Mouse (Mus musculus) E14TG2a.4 (cell line): ENCODE results near the gene Tfap4.
A peak's percentile ranks its signal among the peaks of the same experiment; 100 is the strongest.

Experiments used
- CTCF ChIP-seq: conservative IDR thresholded peaks from 2 replicates; pipeline ENCODE4 v1.5.1; 2014; ENCODE audit warnings: low read length
- NANOG ChIP-seq: IDR thresholded peaks from 2 replicates; pipeline ENCODE4 v1.6.1; 2014; ENCODE audit warnings: borderline replicate concordance, low read length, mixed read lengths
- POU5F1 ChIP-seq: IDR thresholded peaks from 2 replicates; pipeline ENCODE4 v1.6.1; 2014; ENCODE audit warnings: low read length, borderline replicate concordance

- TF ChIP-seq CTCF (peak; percentile 87), POU5F1 (no peak), NANOG (no peak)
Measured at GRCm38 (mm10) chr16:4567912-4568311, 8.3 kb upstream of the Tfap4 start.
